Mouse (Mus musculus) heart, postnatal 14 days (tissue): ENCODE measurements around the gene Rack1. TPM values are rescaled to one million over a fixed set of nuclear protein-coding genes. Genes with fewer than 3 reads are reported as not detected.
A peak's percentile ranks its signal among the peaks of the same experiment; 100 is the strongest.
"Not testable (repeated sequence)": the region's sequence is repeated elsewhere in the genome, so short reads cannot be mapped to it uniquely, and the experiment has no call there.

Experiments used
- DNase-seq, 2 experiments: peaks; one replicate each; pipeline ENCODE4 v3.0.0; 2021 to 2022
- intact Hi-C: fragments of 180-260 bp; cut with DNase I; formaldehyde crosslinking; loops from one replicate; pipeline ENCODE4 v1.15.1; 2025
- total RNA-seq, 2 experiments: library from RNA; stranded (reverse); gene quantifications; 2 replicates each; pipeline ENCODE4 v1.2.3; 2021

Rack1 gene
- total RNA-seq, 2 experiments from 2014 or later = 400 to 478 TPM

DNA sequence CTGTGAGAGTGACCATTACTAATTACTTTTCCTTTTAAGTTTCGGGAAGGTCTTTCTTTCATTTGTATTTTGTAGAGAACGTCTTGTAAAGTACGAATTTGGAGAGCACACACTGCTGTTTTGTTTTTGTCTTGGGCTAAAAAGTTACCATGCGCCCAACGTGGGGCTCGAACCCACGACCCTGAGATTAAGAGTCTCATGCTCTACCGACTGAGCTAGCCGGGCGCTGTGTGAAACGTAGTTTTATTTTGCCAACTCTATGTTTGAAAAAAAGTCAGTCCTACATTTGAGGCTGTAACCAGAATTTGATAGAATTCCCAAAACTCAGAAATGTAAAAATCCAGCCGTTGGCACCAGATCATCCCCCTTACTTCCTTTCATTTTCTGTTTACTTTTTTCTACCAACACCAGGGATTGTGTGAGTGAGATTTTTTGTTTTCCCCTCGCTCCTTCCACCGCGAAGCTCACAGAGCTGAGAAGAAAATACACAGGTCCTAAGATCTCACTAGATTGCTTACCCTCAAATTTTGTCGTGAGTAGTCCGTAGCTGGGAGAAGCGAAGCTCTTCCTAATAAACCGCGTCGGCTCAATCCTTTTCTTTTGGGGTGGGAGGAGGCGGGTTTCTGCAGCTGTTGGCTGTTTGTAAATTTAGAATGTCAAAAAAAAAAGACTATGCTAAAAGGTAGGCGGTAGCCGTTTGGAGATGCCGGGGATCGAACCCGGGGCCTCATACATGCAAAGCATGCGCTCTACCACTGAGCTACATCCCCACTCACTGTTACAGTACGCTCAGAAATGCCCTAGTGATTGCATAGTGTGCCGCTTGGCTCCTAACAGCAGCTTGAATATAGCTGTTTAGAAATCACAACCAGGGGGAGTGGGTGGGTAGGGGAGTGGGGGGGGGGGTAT is 33.9 kb downstream of the Rack1 start:
- intact Hi-C loops = loop anchor here (1.0 to 2.0 kb wide), 2 partner anchors 15 to 22 kb away; no protein-coding TSS in a partner anchor
- DNase-seq = peak; percentile 92

DNA sequence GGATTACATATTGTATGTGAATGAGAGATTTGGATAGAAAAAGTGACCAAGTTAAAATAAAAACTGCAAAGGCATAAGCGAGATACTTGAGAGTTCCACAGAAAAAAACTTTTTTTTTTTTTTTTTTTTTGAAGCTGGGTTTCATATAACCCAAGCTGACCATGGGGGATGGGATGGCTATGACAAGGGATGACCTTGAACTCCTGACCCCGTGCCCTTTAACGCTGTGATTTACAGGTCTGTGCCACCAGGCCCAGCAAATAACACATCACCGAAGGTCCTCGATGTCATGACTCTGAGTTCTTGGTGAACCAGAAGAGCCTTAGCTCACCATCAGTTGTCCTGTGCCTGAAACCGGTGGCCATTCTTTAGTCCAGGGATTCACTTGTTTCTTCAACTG is 35.8 kb downstream of the Rack1 start:
- DNase-seq = no peak
- intact Hi-C loops = loop anchor here (1.0 kb wide), 1 partner anchor 17 kb away; no protein-coding TSS in a partner anchor

GRCm38 (mm10) chr11:48836990-48837309 is 36.8 kb downstream of the Rack1 start:
- intact Hi-C loops = no loop called here

DNA sequence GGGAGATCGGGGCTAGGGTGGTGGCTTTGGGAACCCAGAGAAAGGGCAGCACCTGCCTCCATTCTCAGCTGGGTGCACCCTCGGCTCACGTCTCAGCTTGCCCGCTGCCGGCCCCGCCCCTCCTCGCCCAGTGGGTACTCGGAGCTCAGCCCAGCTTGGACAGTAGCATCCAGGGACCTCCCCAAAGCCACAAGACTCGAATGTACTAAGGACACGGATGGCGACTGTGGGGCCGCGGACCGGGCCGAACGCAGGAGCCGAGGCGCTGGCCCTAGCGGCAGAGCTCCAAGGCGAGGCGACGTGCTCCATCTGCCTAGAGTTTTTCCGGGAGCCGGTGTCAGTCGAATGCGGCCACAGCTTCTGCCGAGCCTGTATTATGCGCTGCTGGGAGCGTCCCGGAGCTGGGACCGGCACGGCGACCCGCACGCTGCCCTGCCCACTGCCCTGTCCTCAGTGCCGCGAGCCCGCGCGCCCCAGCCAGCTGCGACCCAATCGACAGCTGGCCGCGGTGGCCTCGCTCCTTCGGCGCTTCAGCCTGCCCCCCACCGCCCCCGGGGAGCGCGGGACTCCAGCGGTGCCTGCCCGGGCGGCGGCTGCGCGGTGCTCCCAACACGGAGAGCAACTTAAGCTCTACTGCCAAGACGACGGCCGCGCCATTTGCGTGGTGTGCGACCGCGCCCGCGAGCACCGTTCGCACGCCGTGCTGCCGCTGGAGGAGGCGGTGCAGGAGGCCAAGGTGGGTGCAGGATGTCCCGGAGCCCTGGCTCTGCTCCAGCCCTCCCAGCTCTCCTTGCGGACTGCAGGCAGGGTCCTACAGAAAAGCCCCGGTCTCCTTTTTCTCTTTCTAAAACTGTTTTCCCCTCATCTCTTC is 37.4 kb downstream of the Rack1 start:
- intact Hi-C loops = no loop called here
- DNase-seq = peak; percentile 76

More at GRCm38 (mm10) chr11:48836990-48837309, 36.8 kb downstream of the Rack1 start:
- peak in 1 of 2 experiments; percentile 63 for DNase-seq

GRCm38 (mm10) chr11:48838181-48838797 is 38.2 kb downstream of the Rack1 start:
- intact Hi-C loops = no loop called here
- peak in 1 of 2 experiments; percentile 18 for DNase-seq

GRCm38 (mm10) chr11:48838879-48839680 is 38.9 kb downstream of the Rack1 start:
- intact Hi-C loops = loop anchor here (1.0 kb wide), 1 partner anchor 14 kb away; no protein-coding TSS in a partner anchor

DNA sequence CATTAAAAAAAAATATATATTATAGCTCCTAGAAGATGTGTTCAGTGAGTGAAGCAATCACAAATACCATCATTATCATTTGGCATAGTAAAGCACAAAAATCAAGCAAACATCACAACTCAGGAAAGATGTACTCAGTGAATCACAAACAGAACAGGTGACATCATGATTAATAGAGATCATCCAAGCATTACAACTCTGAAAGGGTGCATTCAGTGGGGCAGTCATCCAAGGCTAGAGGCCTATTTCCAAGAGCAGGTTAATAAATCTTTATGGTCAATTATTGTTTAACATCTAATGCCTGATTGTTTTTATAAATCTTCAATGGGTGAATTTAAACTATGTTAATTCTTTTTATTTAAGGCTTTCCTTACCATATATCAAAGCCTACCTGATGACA is 40.7 kb downstream of the Rack1 start:
- no peak for DNase-seq
- intact Hi-C loops = no loop called here

More at GRCm38 (mm10) chr11:48838879-48839680, 38.9 kb downstream of the Rack1 start:
- DNase-seq = no peak

DNA sequence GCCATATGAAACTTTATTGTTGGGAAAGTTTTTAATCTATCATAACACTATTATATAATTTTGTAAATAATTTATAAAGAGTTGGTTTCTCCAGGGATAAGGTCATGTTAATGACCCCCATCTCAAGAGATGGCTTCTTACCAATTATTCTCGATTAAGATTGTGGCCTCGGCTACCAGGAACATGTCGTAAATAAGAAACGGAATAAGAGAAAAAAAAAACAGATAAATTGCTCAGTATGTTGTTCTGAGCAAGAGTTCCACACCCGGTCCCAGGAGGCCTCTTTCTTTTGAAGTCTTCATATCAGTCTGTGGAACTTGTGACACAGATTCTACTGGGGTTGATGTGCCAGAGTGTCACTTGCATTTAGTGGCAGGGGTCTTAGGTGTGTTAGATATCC is 41.1 kb downstream of the Rack1 start:
- no peak for DNase-seq
- intact Hi-C loops = no loop called here

DNA sequence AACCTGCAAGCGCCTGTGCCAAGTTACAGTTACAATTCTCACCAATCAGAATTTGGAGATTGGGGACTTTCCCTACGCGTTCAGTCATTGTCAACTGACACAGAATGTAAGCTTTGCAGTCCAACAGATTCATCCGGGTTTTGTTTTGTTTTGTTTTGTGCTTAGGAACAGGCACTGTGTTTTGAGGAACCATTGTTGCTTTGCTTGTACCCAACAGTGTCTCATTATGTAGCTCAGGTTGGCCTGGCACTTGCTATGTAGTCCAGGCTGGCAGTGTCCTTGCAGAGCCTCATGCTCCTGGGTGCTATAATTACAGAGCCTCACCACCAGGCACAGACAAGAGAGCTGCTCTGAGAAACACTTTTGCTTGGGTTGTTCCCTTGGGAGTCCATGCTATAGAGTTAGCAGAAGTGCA is 42.3 kb downstream of the Rack1 start:
- DNase-seq = no peak
- intact Hi-C loops = no loop called here

- intact Hi-C loops = no loop called here
Measured at GRCm38 (mm10) chr11:48843202-48843601, 43.1 kb downstream of the Rack1 start.

GRCm38 (mm10) chr11:48844309-48844708 is 44.2 kb downstream of the Rack1 start:
- DNase-seq = no peak
- intact Hi-C loops = no loop called here

More at GRCm38 (mm10) chr11:48843202-48843601, 43.1 kb downstream of the Rack1 start:
- DNase-seq = no peak

- DNase-seq = no peak
- intact Hi-C loops = no loop called here
Measured at GRCm38 (mm10) chr11:48845244-48845815, 45.2 kb downstream of the Rack1 start.

DNA sequence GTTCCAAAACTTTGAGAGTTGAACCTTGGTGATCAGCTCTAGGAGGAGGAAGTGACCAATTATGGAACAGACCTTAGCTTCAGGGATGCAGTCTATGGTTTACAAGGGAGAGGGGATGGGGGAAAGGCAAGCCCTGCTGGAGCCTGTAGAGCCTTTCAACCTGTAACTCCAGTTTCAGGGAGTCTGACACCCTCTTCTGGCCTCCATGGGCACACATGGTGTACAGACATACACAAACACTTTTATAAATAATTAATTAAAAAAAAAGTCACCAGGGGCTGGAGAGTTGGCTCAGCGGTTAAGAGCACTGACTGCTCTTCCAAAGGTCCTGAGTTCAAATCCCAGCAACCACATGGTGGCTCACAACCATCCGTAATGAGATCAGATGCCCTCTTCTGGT is 46.2 kb downstream of the Rack1 start:
- intact Hi-C loops, DNase-seq: not testable (repeated sequence)

GRCm38 (mm10) chr11:48846881-48847280 is 46.7 kb downstream of the Rack1 start:
- intact Hi-C loops = no loop called here
- DNase-seq = no peak

GRCm38 (mm10) chr11:48850240-48850639 is 50.1 kb downstream of the Rack1 start:
- DNase-seq = no peak
- intact Hi-C loops = no loop called here

- no peak for DNase-seq
- intact Hi-C loops = no loop called here
Measured at GRCm38 (mm10) chr11:48851270-48851995, 51.3 kb downstream of the Rack1 start.

GRCm38 (mm10) chr11:48852190-48852589 is 52.1 kb downstream of the Rack1 start:
- no peak for DNase-seq
- intact Hi-C loops = no loop called here

DNA sequence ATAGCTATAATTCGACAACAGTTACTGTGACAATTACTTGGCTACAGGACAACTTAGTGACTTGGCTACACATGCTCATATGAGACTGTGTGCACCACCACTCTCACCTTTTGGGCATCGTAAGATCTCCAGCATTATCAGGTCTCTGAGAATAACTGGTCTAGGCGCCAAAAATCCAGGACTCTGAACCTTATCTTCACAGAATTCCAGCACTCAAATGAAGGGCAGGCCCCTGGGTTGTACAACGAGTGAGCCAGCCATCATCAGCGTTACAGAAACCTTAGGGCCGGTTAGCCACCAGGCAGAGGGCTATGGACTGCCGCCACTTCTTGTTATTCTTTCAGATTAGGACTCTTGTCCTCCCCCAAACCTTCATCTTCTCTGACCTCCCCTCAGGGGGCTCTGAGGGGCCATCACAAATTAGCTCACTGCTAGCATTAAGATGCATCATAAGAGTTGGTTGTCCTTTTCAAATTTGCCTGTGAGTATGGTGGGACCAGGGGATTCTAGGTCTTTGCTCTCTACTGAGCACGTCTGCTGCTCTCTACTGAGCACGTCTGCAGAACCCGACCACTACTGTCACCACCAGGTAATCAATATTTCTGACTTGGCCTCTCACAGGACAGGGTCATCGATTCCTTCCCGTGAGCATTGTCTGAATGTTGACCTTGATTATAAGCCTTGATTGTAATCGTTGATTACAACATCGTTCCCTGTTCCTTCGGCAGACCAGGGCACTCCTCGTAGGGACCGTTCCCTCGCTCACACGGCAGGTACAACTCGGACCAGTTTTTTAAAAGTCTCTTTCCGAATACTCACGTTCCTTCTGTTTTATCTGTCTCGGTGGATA is 52.7 kb downstream of the Rack1 start:
- intact Hi-C loops = loop anchor here (1.0 kb wide), 2 partner anchors 14 to 18 kb away; no protein-coding TSS in a partner anchor
- no peak for DNase-seq
